Mouse (Mus musculus): ENCODE measurements around the gene Dlgap1.

The Dlgap1 gene

GRCm38 (mm10) chr17:70341920-70342319, 373.0 kb downstream of the Dlgap1 start:
- CTCF ChIA-PET: no interaction called here

GRCm38 (mm10) chr17:70347403-70347802, 378.5 kb downstream of the Dlgap1 start:
- CTCF ChIA-PET: no interaction called here

GRCm38 (mm10) chr17:70363561-70363960, 394.7 kb downstream of the Dlgap1 start:
- CTCF ChIA-PET: no interaction called here

DNA sequence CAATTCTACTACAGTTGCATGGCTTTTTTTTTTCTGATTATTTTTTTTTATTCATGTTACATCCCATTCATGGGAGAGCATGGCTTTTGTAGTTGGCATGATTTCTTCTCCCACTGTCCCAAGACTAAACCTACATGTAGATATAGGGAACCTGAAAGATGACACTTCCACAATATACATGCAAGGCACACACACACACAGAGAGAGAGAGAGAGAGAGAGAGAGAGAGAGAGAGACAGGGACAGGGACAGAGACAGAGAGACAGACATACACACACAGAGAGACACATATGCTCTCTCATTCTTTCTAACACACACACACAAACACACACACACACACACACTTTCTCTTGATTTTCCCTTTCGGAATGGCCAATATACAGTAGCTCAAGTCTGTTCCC, 395.1 kb downstream of the Dlgap1 start:
- CTCF ChIA-PET: no interaction called here

DNA sequence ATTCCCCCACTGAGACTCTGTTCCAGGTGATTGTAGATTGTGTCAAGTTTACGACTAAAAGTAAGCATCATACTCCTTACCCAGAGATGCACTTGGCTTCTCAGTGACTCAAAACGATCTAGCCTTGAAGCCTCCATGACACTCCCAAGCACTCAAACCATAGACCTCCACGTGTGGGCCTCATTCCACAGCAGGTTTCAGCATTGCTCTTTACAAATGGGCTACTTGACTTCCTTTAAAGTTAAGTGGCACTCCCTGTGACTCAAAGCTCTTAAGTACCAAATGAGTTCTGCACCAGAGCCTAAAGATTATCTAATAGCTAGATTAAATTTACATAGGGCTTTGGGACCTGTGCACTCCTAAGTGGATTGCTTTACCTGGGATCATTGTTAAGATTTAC, 400.3 kb downstream of the Dlgap1 start:
- CTCF ChIA-PET: no interaction called here

GRCm38 (mm10) chr17:70377020-70377419, 408.1 kb downstream of the Dlgap1 start:
- CTCF ChIA-PET: no interaction called here

DNA sequence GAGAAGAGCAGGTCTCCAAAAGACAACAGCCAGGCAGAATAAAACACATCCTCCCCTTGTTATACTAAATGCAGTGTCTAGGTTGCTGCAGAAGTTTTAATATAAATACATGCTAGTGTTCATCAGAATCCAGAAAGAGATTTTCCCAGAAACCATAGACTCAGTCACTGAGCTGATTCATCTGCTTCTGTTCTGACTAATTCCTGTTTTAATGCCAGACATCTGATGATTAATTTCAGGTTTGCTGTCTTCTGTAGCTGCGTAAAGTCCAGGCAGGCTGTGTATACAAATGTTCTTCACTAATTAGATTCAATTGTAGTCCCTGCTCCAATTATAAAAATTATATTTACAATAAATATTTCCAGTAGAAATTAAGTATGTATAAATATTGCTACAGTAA, 419.6 kb downstream of the Dlgap1 start:
- CTCF ChIA-PET: no interaction called here

- CTCF ChIA-PET: no interaction called here
Measured at GRCm38 (mm10) chr17:70397220-70397619, 428.3 kb downstream of the Dlgap1 start.

DNA sequence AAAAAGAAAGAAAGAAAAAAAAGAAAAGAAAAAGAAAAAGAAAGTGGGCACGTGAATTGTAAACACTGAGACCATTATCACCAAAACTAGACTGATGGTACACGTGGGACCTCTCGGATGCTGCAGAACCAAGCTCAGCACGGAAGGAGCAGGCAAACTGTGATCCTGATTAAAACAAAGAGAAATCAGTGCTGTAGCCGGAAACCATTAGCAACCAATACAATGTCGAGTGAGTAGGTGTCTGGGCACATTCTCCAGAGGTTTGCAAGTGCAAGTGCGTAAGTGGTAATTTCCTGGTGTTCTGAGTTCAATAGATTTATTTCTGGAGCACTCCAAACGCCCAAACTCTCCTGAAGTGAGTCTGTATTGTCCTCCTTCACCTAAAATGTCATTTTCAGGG, 428.8 kb downstream of the Dlgap1 start:
- CTCF ChIA-PET: no interaction called here

- CTCF ChIA-PET: no interaction called here
Measured at GRCm38 (mm10) chr17:70401909-70402308, 433.0 kb downstream of the Dlgap1 start.

GRCm38 (mm10) chr17:70403750-70404149, 434.9 kb downstream of the Dlgap1 start:
- CTCF ChIA-PET: no interaction called here

DNA sequence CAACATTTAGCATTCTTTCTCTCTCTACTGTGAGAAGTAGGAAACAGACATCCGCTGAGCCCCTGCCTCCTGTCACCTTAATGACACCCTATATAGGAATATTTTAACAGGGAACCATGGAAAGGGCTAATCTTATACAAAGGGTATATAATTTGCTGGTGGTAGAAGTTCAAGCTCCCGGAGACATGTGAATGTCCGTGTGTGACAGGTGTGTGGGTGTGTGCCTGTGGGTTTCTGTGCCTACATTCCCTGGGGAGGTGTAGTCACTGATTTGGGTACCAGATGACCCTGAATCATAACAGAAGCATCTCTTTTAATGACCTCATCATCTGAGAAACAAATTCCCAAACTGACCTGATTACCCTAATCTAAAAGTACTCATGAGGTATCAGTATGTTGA, 445.3 kb downstream of the Dlgap1 start:
- CTCF ChIA-PET: no interaction called here

DNA sequence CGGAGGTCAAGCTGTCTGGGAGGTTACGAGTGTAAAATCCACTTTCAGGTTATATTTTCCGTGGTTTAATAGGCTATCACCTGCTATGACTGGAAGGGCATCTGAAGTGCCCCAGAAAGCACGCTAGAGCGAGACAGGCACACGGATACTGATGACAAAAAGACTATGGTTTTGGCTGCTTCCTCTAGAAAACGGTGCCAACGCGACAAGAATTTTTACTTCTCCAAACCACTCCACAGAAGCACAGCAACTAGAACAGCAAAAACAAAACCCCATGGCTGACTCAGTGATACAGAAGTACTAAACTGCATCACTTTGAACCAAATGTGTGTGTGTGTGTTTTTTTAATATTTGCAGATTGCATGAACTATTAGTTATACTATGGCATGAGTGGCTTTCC, 459.0 kb downstream of the Dlgap1 start:
- CTCF ChIA-PET: no interaction called here

DNA sequence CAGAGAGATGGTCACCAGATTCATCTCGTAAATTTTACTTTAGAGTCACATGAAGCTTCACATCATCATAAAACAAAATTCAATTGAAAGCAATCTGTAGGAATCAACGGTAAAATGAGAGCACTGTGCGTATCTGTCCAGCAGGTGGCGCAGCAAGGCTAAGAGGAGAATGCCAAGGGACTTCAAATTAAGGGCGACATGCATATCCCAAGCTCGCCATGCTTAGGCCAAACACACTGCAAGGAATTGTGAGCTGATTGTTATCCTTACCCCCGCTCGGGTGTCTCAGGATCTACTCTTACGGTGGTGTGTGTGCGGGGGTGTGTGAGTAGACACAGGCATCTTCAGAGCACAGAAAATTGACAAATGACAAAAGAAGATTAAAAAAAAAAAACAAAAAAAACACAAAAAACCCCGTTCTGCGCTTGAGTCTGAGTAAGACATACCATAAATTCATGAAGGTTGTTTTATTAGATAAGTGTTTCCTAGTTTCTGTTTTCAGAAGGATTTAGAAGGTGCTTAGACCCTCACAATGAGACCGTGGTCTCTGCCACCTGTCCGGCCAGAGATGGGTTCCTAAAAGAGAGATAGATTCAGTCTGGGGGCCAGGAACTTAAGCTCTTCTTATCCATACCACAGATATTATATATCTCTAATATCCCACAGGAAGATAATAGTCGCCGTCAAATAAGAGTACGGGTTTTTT, 461.0 kb downstream of the Dlgap1 start:
- CTCF ChIA-PET: no interaction called here

GRCm38 (mm10) chr17:70430452-70430787, 461.5 kb downstream of the Dlgap1 start:
- CTCF ChIA-PET: no interaction called here

GRCm38 (mm10) chr17:70432834-70433233, 464.0 kb downstream of the Dlgap1 start:
- CTCF ChIA-PET: no interaction called here

- CTCF ChIA-PET: interaction anchor here (0.8 kb wide), 1 partner anchor 78 kb away, joined by 4 read pairs; no protein-coding TSS in a partner anchor
Measured at GRCm38 (mm10) chr17:70434549-70434948, 465.7 kb downstream of the Dlgap1 start.

DNA sequence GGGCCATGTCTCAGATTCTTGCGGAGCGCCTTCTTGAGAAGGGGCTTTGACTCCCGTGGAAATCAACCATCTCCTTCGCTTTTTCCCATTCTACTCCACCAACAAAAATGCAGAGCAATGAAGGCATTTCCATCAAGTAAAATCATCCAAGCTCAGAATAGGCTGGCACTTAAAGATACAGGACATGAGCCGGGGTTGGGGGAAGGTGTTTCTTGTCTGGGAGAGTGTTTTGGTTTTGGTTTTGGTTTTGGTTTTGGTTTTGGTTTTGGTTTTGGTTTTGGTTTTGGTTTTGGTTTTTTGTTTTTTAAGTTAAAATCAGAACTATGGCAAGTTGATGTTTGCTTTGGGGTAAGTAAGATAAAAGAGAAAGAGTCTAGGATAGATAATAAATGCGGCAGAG, 466.7 kb downstream of the Dlgap1 start:
- CTCF ChIA-PET: no interaction called here

DNA sequence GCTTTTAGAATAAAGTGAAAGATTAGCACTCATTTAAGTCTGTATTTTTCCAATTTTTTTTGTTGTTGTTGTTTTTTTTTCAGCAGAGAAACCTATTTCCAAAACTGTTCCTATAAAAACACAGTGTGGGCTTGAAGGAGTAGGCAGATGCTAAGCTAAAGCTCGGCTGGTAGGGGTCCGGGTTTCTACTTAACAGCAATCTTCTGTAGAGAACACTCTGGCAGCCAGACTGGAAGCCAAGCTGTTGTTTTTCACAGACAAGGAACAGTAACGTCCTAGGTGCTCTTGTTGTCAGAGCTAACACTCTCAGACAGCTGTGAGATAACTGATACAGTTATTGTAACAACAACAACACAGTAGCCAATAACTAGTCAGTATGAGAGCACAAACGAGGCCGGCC, 468.4 kb downstream of the Dlgap1 start:
- CTCF ChIA-PET: no interaction called here

- CTCF ChIA-PET: no interaction called here
Measured at GRCm38 (mm10) chr17:70442976-70443375, 474.1 kb downstream of the Dlgap1 start.

- CTCF ChIA-PET: no interaction called here
Measured at GRCm38 (mm10) chr17:70446451-70446850, 477.6 kb downstream of the Dlgap1 start.

GRCm38 (mm10) chr17:70455036-70455435, 486.2 kb downstream of the Dlgap1 start:
- CTCF ChIA-PET: no interaction called here

- CTCF ChIA-PET: no interaction called here
Measured at GRCm38 (mm10) chr17:70457103-70457502, 488.2 kb downstream of the Dlgap1 start.

GRCm38 (mm10) chr17:70462231-70462630, 493.4 kb downstream of the Dlgap1 start:
- CTCF ChIA-PET: no interaction called here

All from spleen, embryonic (tissue).